Mouse (Mus musculus): ENCODE data around the gene Rtkn2. TPM values are rescaled to one million over a fixed set of nuclear protein-coding genes. Genes with fewer than 3 reads are reported as not detected.

Rtkn2 gene
- total and polyA plus RNA-seq, 2 experiments from 2014 or later, result 0.27 to 2.2 TPM

GRCm38 (mm10) chr10:68103078-68103855, 123.9 kb downstream of the Rtkn2 start:
- 69% methylated on average over 6 of the region's 6 CpGs for WGBS
- no peak for DNase-seq (ENCODE audit: low spot score)

GRCm38 (mm10) chr10:68103988-68104387, 124.6 kb downstream of the Rtkn2 start:
- 21% methylated on average over 5 of the region's 5 CpGs for WGBS
- Histone ChIP-seq H3K27ac (ENCODE audit: low read depth) (peak overlapping the region; percentile 68), H3K9me3 (replicated peaks; ENCODE audit: control insufficient read depth, low read length) (no peaks in the 10 kb centered on the region), H3K4me3 (ENCODE audit: low read depth, low read length) (no peak overlapping the region), H3K4me1 (ENCODE audit: control insufficient read depth, insufficient read depth) (peaks cover 38% of the 10 kb centered on the region), H3K27me3 (ENCODE audit: control insufficient read depth, insufficient read depth, low read length) (no peaks in the 10 kb centered on the region), H3K9ac (replicated peaks; ENCODE audit: low read depth, low read length) (no peak overlapping the region), H3K36me3 (replicated peaks; ENCODE audit: control insufficient read depth, insufficient read depth, low read length) (peaks cover 21% of the 10 kb centered on the region), H3K4me2 (ENCODE audit: low read depth, low read length) (no peak overlapping the region)
- TF ChIP-seq CTCF (IDR thresholded peaks at IDR 0.05; ENCODE audit: low read depth) (no peak), EP300 (IDR thresholded peaks at IDR 0.05; ENCODE audit: low read depth) (no peak)
- DNase-seq (ENCODE audit: low spot score), result no peak
- ATAC-seq (ENCODE audit: insufficient read depth, low read depth), result no peak

More at GRCm38 (mm10) chr10:68103078-68103855, 123.9 kb downstream of the Rtkn2 start:
- H3K4me1 ChIP-seq (ENCODE audit: control insufficient read depth, insufficient read depth), result peaks cover 38% of the 10 kb centered on the region
- H3K27ac ChIP-seq (ENCODE audit: low read depth), result peak overlapping the region; percentile 68
- no peak overlapping the region for H3K9ac ChIP-seq (replicated peaks; ENCODE audit: low read depth, low read length)
- H3K27me3 ChIP-seq (ENCODE audit: control insufficient read depth, insufficient read depth, low read length), result no peaks in the 10 kb centered on the region
- ATAC-seq (ENCODE audit: insufficient read depth, low read depth), result no peak
- H3K4me2 ChIP-seq (ENCODE audit: low read depth, low read length), result no peak overlapping the region
- peaks cover 20% of the 10 kb centered on the region for H3K36me3 ChIP-seq (replicated peaks; ENCODE audit: control insufficient read depth, insufficient read depth, low read length)
- TF ChIP-seq CTCF (IDR thresholded peaks at IDR 0.05; ENCODE audit: low read depth) (no peak), EP300 (IDR thresholded peaks at IDR 0.05; ENCODE audit: low read depth) (no peak)
- no peak overlapping the region for H3K4me3 ChIP-seq (ENCODE audit: low read depth, low read length)
- no peaks in the 10 kb centered on the region for H3K9me3 ChIP-seq (replicated peaks; ENCODE audit: control insufficient read depth, low read length)

GRCm38 (mm10) chr10:68104481-68104880, 125.1 kb downstream of the Rtkn2 start:
- 0% methylated on average over 2 of the region's 2 CpGs for WGBS
- peaks cover 38% of the 10 kb centered on the region for H3K4me1 ChIP-seq (ENCODE audit: control insufficient read depth, insufficient read depth)
- no peak overlapping the region for H3K4me2 ChIP-seq (ENCODE audit: low read depth, low read length)
- DNase-seq (ENCODE audit: low spot score), result no peak
- peaks cover 24% of the 10 kb centered on the region for H3K36me3 ChIP-seq (replicated peaks; ENCODE audit: control insufficient read depth, insufficient read depth, low read length)
- no peaks in the 10 kb centered on the region for H3K9me3 ChIP-seq (replicated peaks; ENCODE audit: control insufficient read depth, low read length)
- no peak overlapping the region for H3K4me3 ChIP-seq (ENCODE audit: low read depth, low read length)
- ATAC-seq (ENCODE audit: insufficient read depth, low read depth), result peak; percentile 28; the same call in 1 of the 2 replicates
- no peak overlapping the region for H3K9ac ChIP-seq (replicated peaks; ENCODE audit: low read depth, low read length)
- peak overlapping the region; percentile 68 for H3K27ac ChIP-seq (ENCODE audit: low read depth)
- no peaks in the 10 kb centered on the region for H3K27me3 ChIP-seq (ENCODE audit: control insufficient read depth, insufficient read depth, low read length)
- TF ChIP-seq CTCF (IDR thresholded peaks at IDR 0.05; ENCODE audit: low read depth) (no peak), EP300 (IDR thresholded peaks at IDR 0.05; ENCODE audit: low read depth) (no peak)

GRCm38 (mm10) chr10:68104881-68105781, 125.8 kb downstream of the Rtkn2 start:
- no peak overlapping the region for H3K4me2 ChIP-seq (ENCODE audit: low read depth, low read length)
- no peaks in the 10 kb centered on the region for H3K9me3 ChIP-seq (replicated peaks; ENCODE audit: control insufficient read depth, low read length)
- TF ChIP-seq EP300 (IDR thresholded peaks at IDR 0.05; ENCODE audit: low read depth), result peak; percentile 22; the same call in 1 of the 2 replicates
- no peak for TF ChIP-seq CTCF (IDR thresholded peaks at IDR 0.05; ENCODE audit: low read depth)
- H3K36me3 ChIP-seq (replicated peaks; ENCODE audit: control insufficient read depth, insufficient read depth, low read length), result peaks cover 20% of the 10 kb centered on the region
- DNase-seq (ENCODE audit: low spot score) (no peak), ATAC-seq (ENCODE audit: insufficient read depth, low read depth) (peak; percentile 34; the same call in 1 of the 2 replicates)
- H3K27me3 ChIP-seq (ENCODE audit: control insufficient read depth, insufficient read depth, low read length), result no peaks in the 10 kb centered on the region
- WGBS, result 49% methylated on average over 14 of the region's 14 CpGs
- peak overlapping the region; percentile 68 for H3K27ac ChIP-seq (ENCODE audit: low read depth)
- H3K4me3 ChIP-seq (ENCODE audit: low read depth, low read length), result no peak overlapping the region
- peaks cover 38% of the 10 kb centered on the region for H3K4me1 ChIP-seq (ENCODE audit: control insufficient read depth, insufficient read depth)
- H3K9ac ChIP-seq (replicated peaks; ENCODE audit: low read depth, low read length), result no peak overlapping the region

- Histone ChIP-seq H3K4me1 (ENCODE audit: control insufficient read depth, insufficient read depth) (peaks cover 38% of the 10 kb centered on the region), H3K4me3 (ENCODE audit: low read depth, low read length) (no peak overlapping the region), H3K36me3 (replicated peaks; ENCODE audit: control insufficient read depth, insufficient read depth, low read length) (peaks cover 8% of the 10 kb centered on the region; the same call in 1 of the 2 replicates), H3K27me3 (ENCODE audit: control insufficient read depth, insufficient read depth, low read length) (no peaks in the 10 kb centered on the region), H3K9ac (replicated peaks; ENCODE audit: low read depth, low read length) (no peak overlapping the region), H3K4me2 (ENCODE audit: low read depth, low read length) (no peak overlapping the region), H3K27ac (ENCODE audit: low read depth) (peak overlapping the region; percentile 68), H3K9me3 (replicated peaks; ENCODE audit: control insufficient read depth, low read length) (no peaks in the 10 kb centered on the region)
- 52% methylated on average over 9 of the region's 9 CpGs for WGBS
- no peak for TF ChIP-seq CTCF (IDR thresholded peaks at IDR 0.05; ENCODE audit: low read depth)
- TF ChIP-seq EP300 (IDR thresholded peaks at IDR 0.05; ENCODE audit: low read depth), result no peak
- ATAC-seq (ENCODE audit: insufficient read depth, low read depth) (no peak), DNase-seq (ENCODE audit: low spot score) (no peak)
Measured at GRCm38 (mm10) chr10:68106351-68106950, 127.1 kb downstream of the Rtkn2 start.

Data from heart, postnatal 0 days (tissue).